Mouse (Mus musculus) limb, embryonic 10.5 days (tissue): ENCODE measurements at regions not wholly inside any gene's neighbourhood (a gene's known extent, or its start where the extent isn't known, plus 50 kb on each side); places are given as distances from the start of the nearest gene placed in this dataset.

Source experiments
- DNase-seq: peaks from one replicate; pipeline ENCODE4 v3.0.0-alpha.2; 2017; ENCODE audit warnings: low spot score
- H3K27ac ChIP-seq: fragments of 300-500 bp; sonication (generic); 2 replicates; pipeline ENCODE4 v1.5.1; 2016; ENCODE audit warnings: mild to moderate bottlenecking
- H3K27me3 ChIP-seq: fragments of 300-500 bp; sonication (generic); 2 replicates; pipeline ENCODE4 v1.6.1; 2016; ENCODE audit warnings: low read depth, mild to moderate bottlenecking; ENCODE audit not compliant: poor library complexity, severe bottlenecking
- H3K36me3 ChIP-seq: fragments of 300-500 bp; sonication (generic); 2 replicates; pipeline ENCODE4 v1.6.1; 2016; ENCODE audit warnings: mild to moderate bottlenecking, moderate library complexity
- H3K4me1 ChIP-seq: fragments of 300-500 bp; sonication (generic); 2 replicates; pipeline ENCODE4 v1.6.1; 2016
- H3K4me3 ChIP-seq: fragments of 300-500 bp; sonication (generic); 2 replicates; pipeline ENCODE4 v1.5.1; 2016; ENCODE audit warnings: mild to moderate bottlenecking, moderate library complexity
- H3K9me3 ChIP-seq: fragments of 300-500 bp; sonication (generic); replicated peaks from 2 replicates; pipeline ENCODE4 v1.6.1; 2016; ENCODE audit warnings: mild to moderate bottlenecking
- WGBS: fragments of 180-500 bp; shearing (Covaris S2); methylation state at CpG from one replicate; pipeline ENCODE4 v1.1.7; 2016; 5-methylcytosine and 5-hydroxymethylcytosine counted together

GRCm38 (mm10) chr19:27489053-27489452 lies 59.4 kb upstream of the Pum3 start:
- H3K36me3 ChIP-seq, result no peaks in the 10 kb centered on the region
- H3K27me3 ChIP-seq, result no peaks in the 10 kb centered on the region
- H3K27ac ChIP-seq, result no peak overlapping the region
- 93% methylated on average over 4 of the region's 4 CpGs for WGBS
- no peaks in the 10 kb centered on the region for H3K9me3 ChIP-seq
- no peaks in the 10 kb centered on the region for H3K4me1 ChIP-seq
- no peak overlapping the region for H3K4me3 ChIP-seq
- no peak for DNase-seq
